Mouse (Mus musculus) layer of hippocampus, adult 11-12 months (tissue): ENCODE results near the gene Rad9a.
"Not testable (repeated sequence)": the region's sequence is repeated elsewhere in the genome, so short reads cannot be mapped to it uniquely, and the experiment has no call there.

Experiments
- DNase-seq: peaks from one replicate; pipeline ENCODE4 v3.0.0; 2022; ENCODE audit warnings: low spot score

Rad9a gene

DNA sequence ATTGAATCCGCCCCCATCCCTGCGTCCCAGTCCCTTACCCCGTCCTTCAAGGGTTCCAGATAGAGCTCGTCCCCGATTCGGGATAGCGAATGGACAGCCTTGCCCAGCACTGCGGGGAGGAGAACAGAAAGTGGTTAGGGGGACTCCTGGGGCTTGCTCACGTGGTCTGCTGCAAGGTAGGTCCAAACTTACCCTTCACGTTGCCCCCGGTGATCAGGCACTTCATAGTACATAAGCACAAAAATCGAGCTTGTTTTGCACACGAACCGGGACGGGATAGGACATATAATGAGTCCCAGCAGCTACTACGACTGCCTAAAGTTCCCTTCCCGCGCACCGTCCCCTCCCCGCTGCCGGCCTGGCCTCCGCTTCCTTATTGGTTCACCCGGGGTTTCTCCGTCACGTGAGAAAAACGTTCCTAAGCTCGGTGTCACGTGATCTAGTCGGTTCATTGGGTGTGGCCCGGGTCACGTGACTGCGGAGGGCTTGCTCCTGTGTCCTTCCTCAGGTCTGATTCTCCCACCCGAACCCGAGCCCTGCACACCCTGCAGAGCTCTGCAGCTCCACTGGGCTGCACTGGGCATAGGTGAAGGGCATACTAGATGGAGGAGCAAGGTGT lies at the start of gene Rad9a:
Gene Rad9a (minus strand): TSS at position 372 of the 619 bp plus-strand sequence.
- peak; percentile 98 for DNase-seq

DNA sequence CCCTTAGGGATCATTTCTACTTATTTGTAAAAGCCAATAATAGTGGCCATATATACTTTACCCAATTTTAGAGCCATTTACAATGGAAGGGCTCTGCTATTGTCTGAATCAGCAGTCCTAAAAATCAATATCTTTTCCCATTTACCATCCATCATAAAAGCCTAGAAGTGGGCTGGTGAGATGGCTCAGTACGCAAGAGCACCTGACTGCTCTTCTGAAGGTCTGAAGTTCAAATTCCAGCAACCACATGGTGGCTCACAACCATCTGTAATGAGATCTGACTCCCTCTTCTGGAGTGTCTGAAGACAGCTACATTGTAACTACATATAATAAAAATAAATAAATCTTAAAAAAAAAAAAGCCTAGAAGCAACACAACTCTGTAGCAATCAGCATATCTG lies 47.2 kb upstream of the Rad9a start:
- DNase-seq: not testable (repeated sequence)

DNA sequence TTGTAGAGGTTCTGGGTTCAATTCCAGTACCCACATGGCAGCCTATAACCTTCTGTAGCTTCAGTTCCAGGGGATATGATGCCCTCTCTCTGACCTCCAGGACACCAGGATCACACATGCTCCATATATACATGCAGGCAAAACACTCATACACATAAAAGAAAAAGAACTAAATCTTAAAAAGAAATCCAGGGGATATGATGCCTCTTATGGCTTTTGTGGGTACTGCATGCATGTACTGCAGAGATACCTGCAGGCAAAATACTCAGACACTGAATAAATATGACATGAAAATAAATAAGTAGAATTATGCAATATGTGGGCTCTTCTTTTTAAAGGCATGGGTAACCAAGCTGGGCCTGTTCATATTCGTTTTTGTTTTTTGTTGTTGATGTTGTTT lies 45.5 kb upstream of the Rad9a start:
- no peak for DNase-seq

DNA sequence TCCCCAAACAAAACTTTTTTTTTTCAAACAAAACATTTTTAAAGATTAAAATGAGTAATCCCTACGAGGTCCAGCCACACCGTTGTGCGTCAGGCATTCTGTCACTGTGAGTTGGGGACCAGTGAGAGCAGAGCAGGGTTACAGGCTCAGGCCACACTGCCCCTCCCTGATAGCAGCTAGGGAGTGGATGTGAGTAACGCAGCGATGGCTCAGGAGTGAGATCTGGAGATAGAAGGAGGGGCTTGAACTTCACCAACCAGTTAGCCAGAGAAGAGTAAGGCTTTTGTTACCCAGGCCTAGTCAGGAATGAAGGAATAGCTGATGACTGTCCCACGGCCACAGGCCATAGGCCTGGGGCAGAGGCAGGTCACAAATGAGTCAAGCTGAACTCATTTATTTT lies 43.3 kb upstream of the Rad9a start:
- no peak for DNase-seq

DNA sequence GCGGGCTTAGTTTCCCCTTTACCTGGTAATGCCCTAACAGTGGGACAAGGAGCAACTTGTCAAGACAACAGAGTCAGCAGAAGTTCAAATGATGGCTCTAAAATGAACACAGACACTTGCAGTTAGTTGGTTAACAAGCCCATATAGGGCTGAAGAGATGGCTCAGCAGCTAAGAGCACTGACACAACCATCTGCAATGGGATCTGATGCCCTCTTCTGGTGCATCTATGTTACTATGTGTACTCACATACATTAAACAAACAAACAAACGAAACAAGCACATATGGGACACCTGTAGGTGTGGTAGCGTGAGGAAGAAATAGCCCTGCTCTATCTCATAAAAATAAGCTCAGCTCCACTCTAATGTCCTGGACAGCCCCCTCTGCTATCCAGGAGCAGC lies 41.0 kb upstream of the Rad9a start:
- DNase-seq: no peak

DNA sequence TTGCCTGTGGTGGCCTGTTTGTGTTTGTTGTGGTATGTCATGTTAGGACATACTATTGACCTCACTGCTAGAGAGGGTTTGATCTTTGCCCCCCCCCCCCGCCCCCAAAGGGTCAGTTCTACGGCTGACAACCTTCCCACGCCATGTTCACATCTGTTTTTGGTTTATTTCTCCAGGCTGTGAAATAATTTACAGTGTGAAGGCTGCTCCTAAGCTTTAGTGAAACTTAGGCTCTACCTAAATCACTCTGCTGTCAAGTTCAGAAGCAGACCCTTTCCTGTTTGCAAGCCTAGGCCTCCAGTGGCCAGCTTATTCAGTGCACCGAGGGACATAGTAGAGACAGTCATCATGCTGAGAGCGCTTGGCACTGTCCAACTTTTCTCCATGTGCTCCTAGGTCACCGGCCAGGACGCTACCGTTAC lies 38.8 kb upstream of the Rad9a start:
- DNase-seq: no peak

DNA sequence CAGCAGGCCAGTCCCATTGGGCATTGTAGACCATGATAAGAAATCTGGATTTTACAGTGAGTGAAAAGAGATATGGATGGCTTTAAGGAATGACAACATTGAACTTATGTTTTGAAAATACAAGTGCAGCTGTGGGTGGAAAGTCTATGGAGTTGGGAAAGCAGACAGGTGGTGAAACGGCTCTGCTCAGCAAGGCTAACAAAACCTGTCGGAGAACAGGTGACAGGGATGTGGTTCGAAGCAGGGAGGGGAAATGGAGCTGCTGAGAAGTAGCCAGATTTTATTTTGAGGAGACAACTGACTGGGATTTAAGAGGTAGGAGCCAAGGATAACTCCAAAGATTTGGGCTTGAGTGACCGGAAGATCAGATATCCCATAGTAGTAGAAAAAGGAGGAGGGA lies 33.1 kb upstream of the Rad9a start:
- no peak for DNase-seq

DNA sequence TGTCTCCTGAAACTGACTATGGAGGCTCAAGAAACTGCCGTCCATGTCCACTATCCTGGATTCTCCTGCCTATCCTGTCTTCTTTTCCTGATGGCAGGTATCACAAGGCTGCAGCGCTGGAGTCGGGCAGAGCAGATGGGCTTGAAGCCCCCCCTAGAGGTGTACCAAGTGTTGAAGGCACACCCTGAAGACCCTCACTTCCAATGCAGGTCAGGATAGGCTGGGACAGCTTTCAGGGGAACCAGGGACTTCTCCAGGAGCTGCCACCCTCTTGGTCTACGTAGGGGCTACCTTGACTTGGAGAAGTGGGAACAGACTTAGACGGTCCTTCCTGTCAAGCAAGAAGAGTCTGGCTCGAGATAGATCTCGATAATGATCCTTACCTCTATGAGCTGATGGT lies 31.2 kb upstream of the Rad9a start:
- no peak for DNase-seq

DNA sequence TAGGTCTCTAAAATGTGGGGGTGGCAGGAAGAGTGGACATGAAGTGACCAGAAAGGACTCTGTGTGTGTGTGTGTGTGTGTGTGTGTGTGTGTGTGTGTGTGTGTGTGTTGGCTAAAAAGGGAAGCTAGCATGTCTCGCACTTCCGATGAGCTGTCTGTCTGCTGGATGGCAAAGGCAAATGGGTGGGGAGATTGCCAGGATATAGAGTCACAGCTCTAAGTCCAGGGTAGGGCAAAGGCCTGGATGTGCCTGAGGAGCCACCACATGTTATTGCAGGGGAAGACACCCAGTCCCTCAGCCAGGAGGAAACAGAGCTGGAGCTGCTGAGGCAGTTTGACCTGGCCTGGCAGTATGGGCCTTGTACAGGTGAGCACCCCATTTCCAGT lies 30.7 kb upstream of the Rad9a start:
- DNase-seq: peak; percentile 68

DNA sequence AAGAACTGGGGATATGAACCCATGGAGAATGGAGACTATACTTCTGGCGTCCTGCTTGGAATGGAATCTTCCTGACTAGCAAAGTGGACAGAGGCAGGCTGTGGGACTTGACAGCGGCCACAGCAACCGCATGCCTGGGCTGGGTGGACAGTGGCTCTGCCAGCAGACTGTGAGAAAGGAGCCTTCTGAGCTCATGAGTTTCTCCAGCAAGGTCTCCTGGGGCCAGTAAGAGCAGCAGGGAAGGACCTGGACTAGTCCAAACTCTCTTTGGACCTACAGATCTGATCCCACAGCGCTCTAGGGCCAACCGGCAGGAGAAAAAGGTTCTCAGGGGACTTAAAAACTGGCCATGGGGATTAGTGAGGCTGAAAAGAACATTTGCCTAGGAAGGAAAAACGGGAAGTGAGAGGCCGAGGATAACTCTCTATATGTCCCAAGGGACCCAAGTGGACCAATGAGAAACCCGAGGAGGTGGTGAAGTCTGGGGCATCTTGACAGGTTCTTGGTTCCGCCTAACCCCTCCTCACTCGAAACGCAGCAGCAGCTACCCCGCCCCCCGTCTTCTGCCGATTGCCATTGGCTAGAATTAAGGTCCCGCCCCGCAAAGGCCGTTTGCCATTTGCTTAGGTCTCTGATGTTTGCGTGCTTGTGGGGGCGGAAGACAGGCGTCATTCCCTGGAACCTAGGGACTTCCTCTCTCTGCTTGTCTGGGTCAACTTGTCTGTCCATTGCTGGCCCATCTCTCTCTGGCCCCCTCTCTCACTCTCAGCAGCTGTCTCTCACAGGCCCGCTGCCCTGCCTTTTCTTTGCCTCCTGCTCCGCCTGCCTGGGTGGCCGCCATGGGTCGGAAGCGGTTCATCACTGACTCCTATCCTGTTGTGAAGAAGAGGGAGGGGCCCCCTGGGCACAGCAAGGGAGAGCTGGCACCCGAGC lies 30.1 kb upstream of the Rad9a start, which contains the start of gene Pold4:
Gene Pold4 (plus strand): TSS at position 647 of the 933 bp plus-strand sequence.
- peak; percentile 99 for DNase-seq

DNA sequence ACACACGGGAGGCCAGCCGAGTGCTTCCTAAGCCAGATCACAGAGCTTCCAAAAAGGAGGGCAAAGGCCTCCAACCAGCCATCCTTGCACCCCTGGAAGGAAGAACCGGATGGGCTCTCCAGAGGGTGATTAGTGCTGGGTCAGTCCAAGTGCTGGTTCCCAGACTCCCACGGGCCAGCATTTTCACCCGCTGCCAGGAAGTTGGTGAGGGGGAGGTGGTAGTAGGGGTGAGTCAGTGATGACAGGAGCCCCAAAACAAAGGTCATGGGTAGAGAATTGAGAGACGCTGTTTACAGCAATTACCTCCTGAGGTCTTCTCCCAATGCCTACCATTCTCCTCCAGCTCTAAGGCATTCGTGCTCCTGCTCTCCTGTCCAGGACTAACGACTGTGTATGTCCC lies 29.0 kb upstream of the Rad9a start:
- DNase-seq: no peak

DNA sequence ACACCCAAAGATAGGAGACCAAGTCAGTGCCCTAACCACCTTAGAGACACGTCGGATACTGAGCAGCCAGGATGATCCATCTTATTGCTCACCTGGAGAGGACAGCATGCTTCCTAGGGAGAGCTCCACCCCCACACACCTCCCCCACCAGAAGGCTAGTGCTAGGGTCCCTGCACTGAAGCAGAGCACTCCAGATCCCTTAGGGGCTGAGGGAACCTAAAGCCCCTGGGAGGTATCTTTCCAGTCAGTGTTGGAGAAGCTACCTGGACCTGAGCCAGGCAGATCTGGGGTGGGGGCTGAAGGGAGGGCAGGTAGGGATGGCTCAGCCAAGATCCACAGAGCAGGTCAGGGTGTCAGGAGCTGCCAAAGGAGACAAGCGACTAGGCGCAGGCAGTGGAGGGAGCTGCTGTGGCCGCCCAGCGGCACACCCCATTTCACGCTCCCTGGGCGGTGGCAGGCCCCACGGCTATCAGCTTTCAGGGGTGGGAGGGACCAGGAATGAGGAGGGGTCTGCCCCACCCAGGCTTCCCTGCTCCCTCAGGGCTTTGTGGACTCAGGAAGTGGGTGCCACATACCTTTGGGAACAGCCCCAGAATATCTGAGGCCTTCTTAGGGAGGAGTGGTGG lies 28.1 kb upstream of the Rad9a start:
- no peak for DNase-seq

DNA sequence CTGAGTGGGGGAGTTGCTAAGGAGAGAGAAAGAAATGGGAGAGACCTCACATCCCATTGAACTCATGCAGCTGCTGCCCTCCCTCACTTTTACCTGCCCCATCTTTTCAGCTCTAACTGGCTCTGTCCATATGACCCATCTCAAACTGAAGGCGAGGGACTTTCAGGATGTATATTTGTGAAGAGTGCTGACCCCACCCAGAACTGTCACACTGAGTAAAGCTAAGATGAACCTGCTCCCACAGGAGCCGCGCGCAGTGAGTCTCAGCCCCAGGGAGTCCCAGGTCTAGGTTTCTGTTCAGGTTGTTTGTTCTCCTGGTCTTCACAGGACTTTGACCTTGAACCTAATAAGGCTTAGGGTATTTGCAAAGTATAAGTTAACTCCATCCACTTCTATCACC lies 27.4 kb upstream of the Rad9a start:
- DNase-seq: no peak

DNA sequence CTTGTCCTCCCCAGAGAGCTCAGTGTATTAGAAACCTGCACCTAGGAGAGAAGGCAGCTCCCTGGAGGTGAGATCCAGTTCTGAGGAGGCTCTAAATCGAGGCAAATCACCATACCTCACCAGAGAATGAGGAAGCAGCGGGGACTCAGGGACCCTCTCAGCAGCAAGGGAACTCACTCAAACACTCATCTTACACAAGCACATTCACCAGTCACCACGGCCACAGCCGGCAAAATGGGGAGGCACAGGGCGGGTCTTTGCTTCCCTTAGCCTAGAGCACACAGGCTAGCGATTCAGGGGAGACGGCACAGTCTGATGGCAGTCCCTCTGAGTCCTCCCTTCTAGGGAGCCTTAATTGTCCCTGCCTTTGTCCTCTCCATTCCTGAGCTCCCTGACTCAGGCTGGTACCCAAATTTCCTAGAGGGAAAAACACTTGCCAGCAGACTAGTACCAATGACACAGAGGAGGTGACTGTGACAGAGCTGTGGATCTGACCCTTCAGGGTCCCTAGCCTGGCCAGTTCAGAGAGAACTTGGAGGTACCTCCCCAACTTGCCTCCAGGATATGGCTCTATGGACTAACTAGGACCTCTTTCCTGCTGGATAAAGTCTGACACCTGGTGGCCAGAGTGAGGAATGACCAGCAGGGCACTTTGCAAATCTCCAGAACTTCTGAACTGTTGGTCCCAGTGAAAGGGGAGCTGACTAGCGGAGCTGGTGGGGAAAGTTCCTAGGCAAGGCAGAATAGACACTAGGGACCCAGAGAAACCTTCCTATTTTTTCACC lies 26.6 kb upstream of the Rad9a start:
- DNase-seq: peak; percentile 75

DNA sequence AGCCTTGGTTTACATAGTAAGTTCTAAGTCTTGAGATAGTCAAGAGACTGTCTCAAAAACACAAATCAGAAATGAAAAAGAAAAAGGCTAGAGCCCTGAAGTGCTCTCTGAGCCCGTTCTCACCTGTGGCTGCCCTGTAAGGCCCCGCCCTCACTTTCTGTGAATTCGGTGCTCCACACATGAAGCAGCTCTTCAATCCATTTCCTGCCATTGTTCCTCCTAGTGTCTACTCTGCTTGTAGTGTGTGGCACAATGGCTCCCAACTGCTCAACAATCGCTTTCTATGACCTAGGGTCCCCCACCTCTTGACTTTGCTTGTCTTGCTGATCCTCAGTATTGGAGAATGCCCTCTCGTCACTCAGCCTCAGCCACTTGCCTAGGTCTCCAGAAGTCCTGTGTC lies 26.0 kb upstream of the Rad9a start:
- DNase-seq: no peak

DNA sequence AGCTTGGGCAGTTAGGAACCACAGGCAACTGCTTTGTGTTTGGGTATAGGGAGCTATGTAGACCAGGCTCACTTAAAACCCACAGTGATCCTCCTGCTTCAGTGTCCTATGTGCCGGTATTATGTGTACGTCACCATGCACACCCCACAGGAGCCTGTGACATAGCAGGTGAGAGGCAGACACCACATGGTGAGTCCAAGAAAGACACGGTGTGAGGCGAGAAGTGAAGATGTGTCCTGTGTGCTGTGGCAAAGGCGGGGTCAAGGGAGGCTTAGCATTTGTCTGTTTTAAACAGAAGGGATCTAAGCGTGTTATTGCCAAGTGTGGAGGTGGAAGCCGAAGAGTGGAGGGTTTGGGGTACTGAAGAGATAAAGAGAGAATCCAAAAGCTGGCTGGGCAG lies 25.3 kb upstream of the Rad9a start:
- no peak for DNase-seq

DNA sequence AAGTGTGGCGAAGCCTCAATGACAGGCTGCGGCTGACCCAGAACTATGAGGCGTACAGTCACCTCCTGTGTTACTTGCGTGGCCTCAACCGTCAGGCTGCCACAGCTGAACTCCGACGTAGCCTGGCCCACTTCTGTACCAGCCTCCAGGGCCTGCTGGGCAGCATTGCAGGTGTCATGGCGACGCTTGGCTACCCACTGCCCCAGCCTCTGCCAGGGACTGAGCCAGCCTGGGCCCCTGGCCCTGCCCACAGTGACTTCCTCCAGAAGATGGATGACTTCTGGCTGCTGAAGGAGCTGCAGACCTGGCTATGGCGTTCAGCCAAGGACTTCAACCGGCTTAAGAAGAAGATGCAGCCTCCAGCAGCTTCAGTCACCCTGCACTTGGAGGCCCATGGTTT lies 20.7 kb upstream of the Rad9a start:
- no peak for DNase-seq

DNA sequence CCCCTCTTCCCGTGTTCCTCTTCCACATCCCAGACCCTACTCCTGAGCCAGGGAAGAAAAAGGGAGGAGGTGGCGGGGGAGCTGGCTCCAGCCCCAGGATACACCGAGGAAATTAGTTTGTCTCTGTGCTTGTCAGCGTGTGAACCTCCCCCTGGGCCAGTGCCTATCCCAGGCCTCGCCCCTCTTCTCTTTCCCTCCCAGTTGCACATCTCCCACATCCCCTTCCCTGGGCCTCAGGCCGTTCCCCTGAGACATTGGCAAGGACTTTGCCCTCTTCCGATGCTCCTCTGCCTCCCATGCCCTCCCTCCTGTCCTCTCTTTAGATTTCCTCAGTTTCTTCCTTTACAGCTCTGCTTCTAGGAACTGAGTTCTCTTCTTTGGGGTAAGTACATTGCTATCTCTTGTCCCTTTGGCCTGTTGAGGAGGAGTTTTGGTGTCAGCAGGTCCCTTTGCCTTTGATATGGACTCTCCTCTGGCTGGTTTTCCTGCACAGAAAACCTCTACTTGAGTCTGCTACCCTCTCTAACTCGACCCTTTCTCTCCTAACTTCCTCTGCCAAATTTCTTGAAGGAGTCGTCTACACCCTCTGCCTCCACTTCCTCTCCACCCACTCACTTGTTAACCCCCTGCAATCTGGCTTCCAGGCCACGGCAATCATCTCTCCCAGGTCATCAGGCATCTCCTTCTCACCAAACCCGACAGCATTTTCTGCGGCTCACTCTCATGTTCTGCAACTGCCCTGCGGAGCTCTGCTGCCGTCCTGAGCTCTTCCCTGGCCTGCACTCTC lies 19.7 kb upstream of the Rad9a start:
- DNase-seq: no peak

DNA sequence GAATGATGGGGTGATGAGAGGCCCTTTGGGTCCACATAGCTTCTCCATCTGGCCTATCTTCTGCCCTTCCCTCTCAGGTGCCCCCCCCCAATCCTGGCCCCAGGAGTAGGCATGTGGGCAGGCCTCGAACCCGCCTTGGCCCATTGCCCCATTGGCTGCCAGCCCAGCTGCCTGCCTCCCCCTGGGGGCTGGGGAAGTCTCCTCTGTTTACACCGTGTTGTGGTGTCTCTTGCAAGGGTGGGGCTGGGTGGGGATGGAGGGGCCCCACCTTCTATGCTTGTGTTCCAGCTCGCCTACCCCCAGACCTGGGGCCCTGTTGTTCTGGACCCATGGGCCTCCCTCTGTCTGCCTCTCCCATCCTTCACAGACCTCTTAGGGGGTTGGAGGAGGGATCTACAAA lies 19.0 kb upstream of the Rad9a start:
- DNase-seq: no peak

DNA sequence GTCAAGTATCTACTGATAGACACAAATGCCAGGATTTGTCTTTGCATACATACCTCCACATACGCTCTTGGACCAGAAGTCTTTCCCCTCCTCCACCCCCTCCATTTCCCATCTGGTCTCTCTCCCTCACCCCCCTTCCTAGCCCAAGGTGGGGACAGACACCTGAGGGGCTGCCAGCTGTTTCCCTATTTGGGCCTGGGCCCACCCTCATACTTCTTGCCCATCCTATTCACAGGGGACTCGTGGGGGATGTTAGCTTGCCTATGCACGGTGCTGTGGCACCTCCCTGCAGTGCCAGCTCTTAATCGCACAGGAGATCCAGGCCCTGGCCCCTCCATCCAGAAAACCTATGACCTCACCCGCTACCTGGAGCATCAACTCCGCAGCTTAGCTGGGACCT lies 18.5 kb upstream of the Rad9a start:
- no peak for DNase-seq

DNA sequence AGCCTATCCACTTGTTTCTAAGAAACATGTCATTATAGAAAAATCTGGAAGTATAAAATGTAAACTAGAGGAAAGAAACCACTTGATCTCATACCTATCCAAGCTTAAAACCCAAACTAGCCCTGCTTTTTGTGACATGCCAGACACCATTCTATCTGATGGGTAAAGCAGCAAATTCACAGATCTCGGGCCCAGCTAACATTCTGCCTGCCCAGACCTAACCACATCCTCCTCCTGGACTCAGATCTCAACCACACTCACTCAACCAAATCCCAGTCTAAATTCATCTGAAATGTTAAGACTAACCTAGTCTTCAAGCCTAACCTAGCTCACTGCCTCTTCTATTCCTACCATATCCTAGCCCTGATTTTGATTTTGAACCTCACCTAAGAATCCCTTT lies 17.3 kb upstream of the Rad9a start:
- DNase-seq: no peak

DNA sequence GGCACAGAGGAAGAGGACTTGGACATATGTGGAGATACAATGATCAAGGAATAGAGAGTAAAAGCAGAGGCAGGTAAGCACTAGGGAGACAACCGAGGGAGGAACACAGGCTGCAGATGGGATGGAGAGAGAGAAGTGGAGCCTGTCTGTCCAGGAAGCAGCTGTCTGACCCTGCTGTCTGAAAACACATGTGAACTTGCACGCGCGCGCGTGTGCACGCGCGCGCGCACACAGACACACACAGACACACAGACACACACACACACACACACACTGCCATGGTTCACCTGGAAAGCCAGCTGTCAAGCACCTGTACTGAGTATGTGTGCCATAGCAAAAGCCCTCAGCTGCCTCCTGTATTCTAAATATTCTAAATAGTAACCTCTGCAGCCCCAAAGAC lies 16.8 kb upstream of the Rad9a start:
- DNase-seq: no peak
